Comparison of ENCODE assay signal across 8 mouse cellular contexts in genomic region chr8:11774195-11775076, GRCm38 (mm10). TPM values are rescaled to one million over a fixed set of nuclear protein-coding genes. Genes with fewer than 3 reads are reported as not detected.
DNase-seq lines count a peak whose midpoint lies in the region; ATAC-seq lines count a peak whose summit lies in the region.

No protein-coding gene starts in this region.

- peaks cover 49% of the 10 kb centered on the region for H3K4me1 ChIP-seq in embryonic facial prominence, embryonic 15.5 days

- H3K4me2 ChIP-seq in embryonic facial prominence, embryonic 15.5 days (replicated peaks), result no peak overlapping the region; the same call in 1 of the 2 replicates

- no peaks in the 10 kb centered on the region for H3K36me3 ChIP-seq in embryonic facial prominence, embryonic 15.5 days

- no peak overlapping the region for H3K4me3 ChIP-seq in embryonic facial prominence, embryonic 15.5 days (replicated peaks)

- whole genome bisulfite sequencing in embryonic facial prominence, embryonic 15.5 days, result 68% methylated on average over 17 of the region's 17 CpGs

- peak; percentile 32 for DNase-seq in cerebellum, adult 9-11 months
- no peak for DNase-seq in cerebellum, postnatal 10 days
- DNase-seq in kidney, postnatal 10 days, result peak; percentile 77
- peak; percentile 63 to 72 for DNase-seq in lung, postnatal 4 days
- DNase-seq in thymus, postnatal 4 days, result no peak
- no peak for DNase-seq in MN1 (ENCODE audit: low spot score)

- no peaks in the 10 kb centered on the region for H3K9me3 ChIP-seq in embryonic facial prominence, embryonic 15.5 days (replicated peaks)

- H3K27me3 ChIP-seq in embryonic facial prominence, embryonic 15.5 days, result no peaks in the 10 kb centered on the region

- H3K9ac ChIP-seq in embryonic facial prominence, embryonic 15.5 days, result no peak overlapping the region

- ATAC-seq in embryonic facial prominence, embryonic 15.5 days (ENCODE audit: insufficient number of reproducible peaks, low FRiP score, low TSS enrichment, low read depth), result no peak
- ATAC-seq in activated CD4-positive, CD25-positive, alpha-beta regulatory T cell, adult 4 months, result no peak

- H3K27ac ChIP-seq in embryonic facial prominence, embryonic 15.5 days (replicated peaks), result peak overlapping the region; percentile 60

RNA-seq across cellular contexts. Expression of gene Arhgef7, which starts 46.9 kb away (rescaled TPM):
- polyA plus RNA-seq in embryonic facial prominence, embryonic 15.5 days (2015; fragmentation: Nextera tagmentation; extraction: Ambion mirVana), result 51.4 and 51.6 TPM in 2 replicates
- 10 to 100 TPM; 23.7 to 26.7 TPM for polyA plus RNA-seq in activated CD4-positive, CD25-positive, alpha-beta regulatory T cell, adult 4 months (2017; shearing (Covaris generic))

Comparison
In these comparisons a context has a peak if more than half of its experiments do, and no peak if none do; other contexts are left out.
1. DNase-seq: peak in cerebellum, adult 9-11 months (single experiment), kidney, postnatal 10 days (single experiment) and lung, postnatal 4 days (2 of 2); none in cerebellum, postnatal 10 days (0 of 2), thymus, postnatal 4 days (single experiment) and MN1 (single experiment).